Mouse (Mus musculus) embryo, embryonic 10 days (tissue): ENCODE results near the gene Spryd4.
A peak's percentile ranks its signal among the peaks of the same experiment; 100 is the strongest.
"Not testable (repeated sequence)": the region's sequence is repeated elsewhere in the genome, so short reads cannot be mapped to it uniquely, and the experiment has no call there.

ENCODE experiments used
- DNase-seq: peaks from one replicate; pipeline ENCODE4 v3.0.0-alpha.2; 2015; ENCODE audit warnings: low spot score

The Spryd4 gene

GRCm38 (mm10) chr10:128225064-128225463, 13.5 kb upstream of the Spryd4 start:
- no peak for DNase-seq

GRCm38 (mm10) chr10:128221533-128222286, 10.1 kb upstream of the Spryd4 start:
- peak; percentile 39 for DNase-seq

- DNase-seq: no peak
Measured at GRCm38 (mm10) chr10:128218387-128219117, 6.9 kb upstream of the Spryd4 start.

GRCm38 (mm10) chr10:128214981-128215380, 3.4 kb upstream of the Spryd4 start:
- DNase-seq: no peak

GRCm38 (mm10) chr10:128214112-128214511, 2.5 kb upstream of the Spryd4 start:
- DNase-seq: not testable (repeated sequence)

GRCm38 (mm10) chr10:128212871-128213323, 1.3 kb upstream of the Spryd4 start:
- peak; percentile 82 for DNase-seq

- DNase-seq: no peak
Measured at GRCm38 (mm10) chr10:128212148-128212547, 541 bp upstream of the Spryd4 start.

- no peak for DNase-seq
Measured at GRCm38 (mm10) chr10:128210954-128211353, 653 bp downstream of the Spryd4 start.

GRCm38 (mm10) chr10:128210131-128210530, 1.5 kb downstream of the Spryd4 start:
- DNase-seq: no peak

GRCm38 (mm10) chr10:128209311-128210009, 2.1 kb downstream of the Spryd4 start:
- DNase-seq: no peak

- DNase-seq: no peak
Measured at GRCm38 (mm10) chr10:128208326-128208725, 3.3 kb downstream of the Spryd4 start.

- no peak for DNase-seq
Measured at GRCm38 (mm10) chr10:128204941-128205340, 6.7 kb downstream of the Spryd4 start.

- DNase-seq: no peak
Measured at GRCm38 (mm10) chr10:128201856-128202255, 9.8 kb downstream of the Spryd4 start.

GRCm38 (mm10) chr10:128194551-128195461, 16.8 kb downstream of the Spryd4 start:
- DNase-seq: no peak

GRCm38 (mm10) chr10:128194024-128194550, 17.5 kb downstream of the Spryd4 start, which contains the start of gene Gls2:
TSS of gene Gls2 (plus strand) at chr10:128194457.
- peak; percentile 98 for DNase-seq

GRCm38 (mm10) chr10:128193113-128193512, 18.5 kb downstream of the Spryd4 start:
- DNase-seq: no peak

GRCm38 (mm10) chr10:128192030-128192766, 19.4 kb downstream of the Spryd4 start:
- DNase-seq: not testable (repeated sequence)

GRCm38 (mm10) chr10:128191472-128191871, 20.1 kb downstream of the Spryd4 start:
- DNase-seq: no peak

- peak; percentile 89 for DNase-seq
Measured at GRCm38 (mm10) chr10:128188242-128188877, 23.2 kb downstream of the Spryd4 start.

- DNase-seq: no peak
Measured at GRCm38 (mm10) chr10:128187181-128187605, 24.4 kb downstream of the Spryd4 start.
